Mouse (Mus musculus): ENCODE results near the gene Smtn. TPM values are rescaled to one million over a fixed set of nuclear protein-coding genes. Genes with fewer than 3 reads are reported as not detected.

Smtn gene
- polyA plus RNA-seq, 1 experiment, result 54.7 TPM

DNA sequence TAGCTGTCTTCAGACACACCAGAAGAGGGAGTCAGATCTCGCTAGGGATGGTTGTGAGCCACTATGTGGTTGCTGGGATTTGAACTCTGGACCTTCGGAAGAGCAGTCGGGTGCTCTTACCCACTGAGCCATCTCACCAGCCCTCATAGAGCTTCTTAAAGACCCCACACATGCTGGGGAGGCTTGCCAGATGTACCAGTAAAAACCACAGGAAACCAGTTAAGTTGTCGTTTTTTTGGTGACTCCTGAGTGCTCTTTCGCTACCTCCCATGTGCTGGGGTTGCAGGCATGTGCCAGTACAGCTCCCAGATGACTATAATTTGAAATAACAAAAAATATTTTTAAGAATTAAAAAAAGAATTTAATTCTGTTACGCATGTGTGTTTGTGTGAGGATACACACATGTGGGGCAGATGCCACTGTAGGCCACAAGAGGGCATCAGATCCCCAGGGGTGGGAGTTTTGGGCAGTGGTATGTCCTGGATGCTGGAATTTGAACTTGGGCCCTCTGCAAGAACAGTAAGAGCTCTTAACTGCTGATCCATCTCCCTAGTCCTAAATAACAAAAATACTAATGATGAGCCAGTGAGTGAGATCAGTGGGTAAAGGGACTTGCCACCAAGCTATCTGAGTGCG, 65.8 kb downstream of the Smtn start:
- TF ChIP-seq CTCF (IDR thresholded peaks at IDR 0.05; ENCODE audit: control insufficient read depth, insufficient read depth, low read length) (peak; percentile 80), POLR2A (IDR thresholded peaks at IDR 0.05; ENCODE audit: borderline replicate concordance, control insufficient read depth, low read depth, low read length) (no peak)
- H3K27ac ChIP-seq (ENCODE audit: control insufficient read depth, insufficient read depth, low read depth, low read length, poor library complexity), result no peak overlapping the region
- WGBS, result 27% methylated on average over 7 of the region's 7 CpGs
- peaks cover 1% of the 10 kb centered on the region; the same call in 1 of the 2 replicates for H3K4me1 ChIP-seq (ENCODE audit: control insufficient read depth, insufficient read depth, low read length)
- no peak overlapping the region for H3K4me3 ChIP-seq (replicated peaks; ENCODE audit: control insufficient read depth, low read depth, low read length)

DNA sequence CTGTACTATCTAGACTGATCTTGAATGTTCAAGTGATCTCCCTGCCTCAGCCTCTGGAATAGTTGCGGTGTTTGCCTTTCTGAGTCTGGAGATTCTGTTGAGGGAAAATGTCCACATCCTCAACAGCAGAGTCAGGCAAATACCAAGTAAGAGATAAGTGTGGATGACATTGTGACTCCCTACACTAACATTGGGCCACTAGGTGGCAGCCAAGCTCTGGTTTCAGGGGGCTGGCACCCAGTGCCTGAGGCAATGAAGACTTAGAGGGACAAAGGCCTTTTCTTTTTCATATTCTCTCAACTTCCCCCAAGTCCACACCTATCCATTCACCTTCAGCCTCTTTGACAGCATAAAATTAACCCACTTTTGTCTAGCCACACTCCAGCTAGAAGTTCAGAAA, 67.9 kb downstream of the Smtn start:
- no peak for TF ChIP-seq POLR2A (IDR thresholded peaks at IDR 0.05; ENCODE audit: borderline replicate concordance, control insufficient read depth, low read depth, low read length)
- TF ChIP-seq CTCF (IDR thresholded peaks at IDR 0.05; ENCODE audit: control insufficient read depth, insufficient read depth, low read length), result peak; percentile 93
- no peak overlapping the region for H3K4me3 ChIP-seq (replicated peaks; ENCODE audit: control insufficient read depth, low read depth, low read length)
- H3K27ac ChIP-seq (ENCODE audit: control insufficient read depth, insufficient read depth, low read depth, low read length, poor library complexity), result no peak overlapping the region
- WGBS, result 23% methylated on average over 1 of the region's 1 CpGs
- peaks cover 1% of the 10 kb centered on the region; the same call in 1 of the 2 replicates for H3K4me1 ChIP-seq (ENCODE audit: control insufficient read depth, insufficient read depth, low read length)

DNA sequence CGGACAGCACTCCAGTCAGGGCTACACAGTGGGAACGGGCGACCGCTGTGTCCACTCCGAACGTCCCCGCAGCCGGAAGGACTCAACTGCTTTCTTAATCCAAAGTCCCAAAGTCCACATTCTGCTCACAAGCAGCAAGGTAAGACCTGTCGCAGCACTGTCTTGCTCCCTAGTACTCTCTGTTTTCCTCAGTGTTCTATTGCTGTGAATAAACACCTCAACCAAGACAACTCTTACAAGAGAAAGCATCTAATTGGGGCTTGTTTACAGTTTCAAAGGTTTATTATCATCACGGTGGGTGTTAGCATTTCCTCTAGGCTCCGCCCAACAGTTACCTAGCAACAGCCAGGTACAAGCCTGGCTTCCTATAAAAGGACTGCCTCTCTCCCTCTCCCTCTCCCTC, 69.0 kb downstream of the Smtn start:
- Histone ChIP-seq H3K4me3 (replicated peaks; ENCODE audit: control insufficient read depth, low read depth, low read length) (no peak overlapping the region), H3K27ac (ENCODE audit: control insufficient read depth, insufficient read depth, low read depth, low read length, poor library complexity) (no peak overlapping the region), H3K4me1 (ENCODE audit: control insufficient read depth, insufficient read depth, low read length) (peaks cover under 1% of the 10 kb centered on the region; the same call in 1 of the 2 replicates)
- WGBS, result 62% methylated on average over 11 of the region's 11 CpGs
- TF ChIP-seq POLR2A (IDR thresholded peaks at IDR 0.05; ENCODE audit: borderline replicate concordance, control insufficient read depth, low read depth, low read length) (no peak), CTCF (IDR thresholded peaks at IDR 0.05; ENCODE audit: control insufficient read depth, insufficient read depth, low read length) (no peak)

Other genes with a start within 250 kb of the Smtn start
- gene Pik3ip1, start 210.2 kb downstream of the Smtn start, polyA plus RNA-seq (2011; ENCODE audit: insufficient read depth, insufficient read length, low replicate concordance, missing spikeins), result 11.6 and 29.7 TPM in 2 replicates
- 23.9 and 60.1 TPM in 2 replicates for gene Limk2, start 131.4 kb downstream of the Smtn start, polyA plus RNA-seq (2011; ENCODE audit: insufficient read depth, insufficient read length, low replicate concordance, missing spikeins)
- 5.9 and 9.2 TPM in 2 replicates for gene Rnf185, start 88.2 kb downstream of the Smtn start, polyA plus RNA-seq (2011; ENCODE audit: insufficient read depth, insufficient read length, low replicate concordance, missing spikeins)
- gene Pla2g3, start 52.3 kb downstream of the Smtn start, polyA plus RNA-seq (2011; ENCODE audit: insufficient read depth, insufficient read length, low replicate concordance, missing spikeins), result 0.38 TPM in 1 of 2 replicates, not detected in the other
- 1.2 and 3.3 TPM in 2 replicates for gene Inpp5j, start 35.8 kb downstream of the Smtn start, polyA plus RNA-seq (2011; ENCODE audit: insufficient read depth, insufficient read length, low replicate concordance, missing spikeins)
- gene Selenom, start 25.9 kb downstream of the Smtn start, polyA plus RNA-seq (2011; ENCODE audit: insufficient read depth, insufficient read length, low replicate concordance, missing spikeins), result 8.0 and 23.9 TPM in 2 replicates
- gene Morc2a, start 108.6 kb upstream of the Smtn start, polyA plus RNA-seq (2011; ENCODE audit: insufficient read depth, insufficient read length, low replicate concordance, missing spikeins), result 13.0 and 24.9 TPM in 2 replicates

Measured in bone marrow, adult 2 months (tissue).